Mouse (Mus musculus) E14TG2a.4 (cell line): ENCODE data around the gene Pcyt1a.

Experiments
- H3K27me3 ChIP-seq: 2 replicates; pipeline ENCODE4 v1.6.1; 2014; ENCODE audit warnings: low read length, control low read depth; ENCODE audit not compliant: insufficient read depth
- H3K36me3 ChIP-seq: 2 replicates; pipeline ENCODE4 v1.6.1; 2014; ENCODE audit warnings: low read length, control low read depth; ENCODE audit not compliant: insufficient read depth
- H3K4me1 ChIP-seq: replicated peaks from 2 replicates; pipeline ENCODE4 v1.6.1; 2014; ENCODE audit warnings: low read depth, low read length, control low read depth
- H3K4me3 ChIP-seq: replicated peaks from 2 replicates; pipeline ENCODE4 v1.5.1; 2014; ENCODE audit warnings: mild to moderate bottlenecking, low read length
- H3K9me3 ChIP-seq: 2 replicates; pipeline ENCODE4 v1.6.1; 2014; ENCODE audit warnings: low read length, control low read depth
- CTCF ChIP-seq: conservative IDR thresholded peaks from 2 replicates; pipeline ENCODE4 v1.5.1; 2014; ENCODE audit warnings: low read length
- NANOG ChIP-seq: IDR thresholded peaks from 2 replicates; pipeline ENCODE4 v1.6.1; 2014; ENCODE audit warnings: borderline replicate concordance, low read length, mixed read lengths
- POU5F1 ChIP-seq: IDR thresholded peaks from 2 replicates; pipeline ENCODE4 v1.6.1; 2014; ENCODE audit warnings: low read length, borderline replicate concordance

Gene Pcyt1a

GRCm38 (mm10) chr16:32456761-32457160 is 26.0 kb downstream of the Pcyt1a start:
- Histone ChIP-seq H3K4me1 (peaks cover 25% of the 10 kb centered on the region), H3K27me3 (no peaks in the 10 kb centered on the region), H3K36me3 (peaks cover 30% of the 10 kb centered on the region), H3K9me3 (no peaks in the 10 kb centered on the region), H3K4me3 (no peak overlapping the region)
- TF ChIP-seq NANOG, result no peak
- no peak for TF ChIP-seq POU5F1
- TF ChIP-seq CTCF, result no peak

GRCm38 (mm10) chr16:32457589-32458386 is 27.1 kb downstream of the Pcyt1a start:
- no peak for TF ChIP-seq NANOG
- TF ChIP-seq CTCF, result peak; percentile 27; the same call in 1 of the 2 replicates
- no peak for TF ChIP-seq POU5F1
- no peak overlapping the region for H3K4me3 ChIP-seq
- no peaks in the 10 kb centered on the region for H3K27me3 ChIP-seq
- H3K36me3 ChIP-seq, result peaks cover 22% of the 10 kb centered on the region
- no peaks in the 10 kb centered on the region for H3K9me3 ChIP-seq
- peaks cover 27% of the 10 kb centered on the region for H3K4me1 ChIP-seq

GRCm38 (mm10) chr16:32460518-32460917 is 29.8 kb downstream of the Pcyt1a start:
- Histone ChIP-seq H3K36me3 (peaks cover 27% of the 10 kb centered on the region), H3K27me3 (no peaks in the 10 kb centered on the region), H3K4me3 (no peak overlapping the region), H3K9me3 (no peaks in the 10 kb centered on the region), H3K4me1 (peaks cover 33% of the 10 kb centered on the region)
- no peak for TF ChIP-seq POU5F1
- TF ChIP-seq CTCF, result no peak
- no peak for TF ChIP-seq NANOG

GRCm38 (mm10) chr16:32461713-32462112 is 31.0 kb downstream of the Pcyt1a start:
- Histone ChIP-seq H3K9me3 (no peaks in the 10 kb centered on the region), H3K27me3 (no peaks in the 10 kb centered on the region), H3K36me3 (peaks cover 22% of the 10 kb centered on the region), H3K4me1 (peaks cover 35% of the 10 kb centered on the region), H3K4me3 (no peak overlapping the region)
- TF ChIP-seq POU5F1 (no peak), CTCF (no peak), NANOG (no peak)

GRCm38 (mm10) chr16:32462950-32463349 is 32.2 kb downstream of the Pcyt1a start:
- no peaks in the 10 kb centered on the region for H3K27me3 ChIP-seq
- TF ChIP-seq NANOG (no peak), POU5F1 (no peak), CTCF (no peak)
- peaks cover 29% of the 10 kb centered on the region for H3K36me3 ChIP-seq
- no peak overlapping the region for H3K4me3 ChIP-seq
- H3K9me3 ChIP-seq, result no peaks in the 10 kb centered on the region
- H3K4me1 ChIP-seq, result peaks cover 31% of the 10 kb centered on the region

- Histone ChIP-seq H3K4me1 (peaks cover 30% of the 10 kb centered on the region), H3K4me3 (no peak overlapping the region), H3K36me3 (peaks cover 30% of the 10 kb centered on the region), H3K9me3 (no peaks in the 10 kb centered on the region), H3K27me3 (no peaks in the 10 kb centered on the region)
- no peak for TF ChIP-seq NANOG
- TF ChIP-seq CTCF, result no peak
- TF ChIP-seq POU5F1, result no peak
Measured at GRCm38 (mm10) chr16:32463426-32463825, 32.7 kb downstream of the Pcyt1a start.

- no peaks in the 10 kb centered on the region for H3K27me3 ChIP-seq
- TF ChIP-seq POU5F1, result no peak
- no peak for TF ChIP-seq CTCF
- TF ChIP-seq NANOG, result no peak
Measured at GRCm38 (mm10) chr16:32464908-32465307, 34.2 kb downstream of the Pcyt1a start.

GRCm38 (mm10) chr16:32468488-32468887 is 37.8 kb downstream of the Pcyt1a start:
- H3K9me3 ChIP-seq, result no peaks in the 10 kb centered on the region

More at GRCm38 (mm10) chr16:32464908-32465307, 34.2 kb downstream of the Pcyt1a start:
- Histone ChIP-seq H3K4me3 (no peak overlapping the region), H3K9me3 (no peaks in the 10 kb centered on the region), H3K4me1 (peaks cover 30% of the 10 kb centered on the region), H3K36me3 (peaks cover 34% of the 10 kb centered on the region)

More at GRCm38 (mm10) chr16:32468488-32468887, 37.8 kb downstream of the Pcyt1a start:
- no peak for TF ChIP-seq NANOG
- TF ChIP-seq POU5F1, result no peak
- peaks cover 12% of the 10 kb centered on the region for H3K4me1 ChIP-seq
- H3K27me3 ChIP-seq, result no peaks in the 10 kb centered on the region
- H3K4me3 ChIP-seq, result no peak overlapping the region
- H3K36me3 ChIP-seq, result peaks cover 50% of the 10 kb centered on the region
